Mouse (Mus musculus): ENCODE results near the gene Zfyve27.

- TF ChIP-seq GATA1 (IDR thresholded peaks at IDR 0.05; ENCODE audit: low read length) (no peak), TAL1 (IDR thresholded peaks at IDR 0.05; ENCODE audit: low read length) (no peak)
These were observed 48.2 kb downstream of the Zfyve27 start for GRCm38 (mm10) chr19:42211936-42212335.

Data from erythroblast, embryonic 14.5 days (primary cell).